Mouse (Mus musculus): ENCODE measurements around the gene Adgrf1. TPM values are rescaled to one million over a fixed set of nuclear protein-coding genes. Genes with fewer than 3 reads are reported as not detected.

Gene Adgrf1
- polyA plus RNA-seq, 1 experiment from 2014 or later, result not detected

GRCm38 (mm10) chr17:43365297-43365696 is 95.2 kb downstream of the Adgrf1 start:
- Histone ChIP-seq H3K36me3 (ENCODE audit: control insufficient read depth, insufficient read depth) (no peaks in the 10 kb centered on the region), H3K9ac (replicated peaks; ENCODE audit: low read depth, low read length) (no peak overlapping the region), H3K27me3 (replicated peaks; ENCODE audit: control insufficient read depth, insufficient read depth, low read length) (no peaks in the 10 kb centered on the region), H3K9me3 (ENCODE audit: control insufficient read depth, low read length) (no peaks in the 10 kb centered on the region), H3K27ac (ENCODE audit: low read length) (no peak overlapping the region), H3K4me3 (replicated peaks; ENCODE audit: low read length) (no peak overlapping the region), H3K4me1 (replicated peaks; ENCODE audit: control insufficient read depth, insufficient read depth, low read length) (no peaks in the 10 kb centered on the region), H3K4me2 (ENCODE audit: low read length) (no peak overlapping the region)
- 92% methylated on average over 6 of the region's 6 CpGs for WGBS
- no peak for ATAC-seq

DNA sequence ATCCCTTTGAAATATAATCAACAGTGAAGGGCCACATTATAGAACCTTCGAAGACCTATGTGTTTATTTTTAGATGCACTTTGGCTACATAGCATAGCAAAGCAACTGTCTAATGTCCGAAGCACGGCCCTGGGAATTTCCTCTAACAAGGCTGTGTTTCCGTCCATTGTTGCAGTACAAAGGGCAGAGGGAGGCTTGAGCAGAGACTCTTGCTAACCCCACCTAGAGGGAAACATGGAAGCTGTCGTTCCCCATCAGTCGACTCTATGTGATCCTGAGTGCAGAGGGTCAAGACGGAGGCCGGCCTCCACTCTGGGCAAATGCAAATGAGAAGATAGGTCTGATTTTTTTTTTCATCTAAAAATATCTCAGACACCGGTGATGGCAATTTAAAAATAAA is 96.4 kb downstream of the Adgrf1 start:
- Histone ChIP-seq H3K36me3 (ENCODE audit: control insufficient read depth, insufficient read depth) (no peaks in the 10 kb centered on the region), H3K27ac (ENCODE audit: low read length) (no peak overlapping the region), H3K27me3 (replicated peaks; ENCODE audit: control insufficient read depth, insufficient read depth, low read length) (no peaks in the 10 kb centered on the region), H3K4me3 (replicated peaks; ENCODE audit: low read length) (no peak overlapping the region), H3K4me1 (replicated peaks; ENCODE audit: control insufficient read depth, insufficient read depth, low read length) (no peaks in the 10 kb centered on the region), H3K9ac (replicated peaks; ENCODE audit: low read depth, low read length) (no peak overlapping the region), H3K9me3 (ENCODE audit: control insufficient read depth, low read length) (no peaks in the 10 kb centered on the region), H3K4me2 (ENCODE audit: low read length) (no peak overlapping the region)
- WGBS, result 68% methylated on average over 9 of the region's 9 CpGs
- no peak for ATAC-seq

DNA sequence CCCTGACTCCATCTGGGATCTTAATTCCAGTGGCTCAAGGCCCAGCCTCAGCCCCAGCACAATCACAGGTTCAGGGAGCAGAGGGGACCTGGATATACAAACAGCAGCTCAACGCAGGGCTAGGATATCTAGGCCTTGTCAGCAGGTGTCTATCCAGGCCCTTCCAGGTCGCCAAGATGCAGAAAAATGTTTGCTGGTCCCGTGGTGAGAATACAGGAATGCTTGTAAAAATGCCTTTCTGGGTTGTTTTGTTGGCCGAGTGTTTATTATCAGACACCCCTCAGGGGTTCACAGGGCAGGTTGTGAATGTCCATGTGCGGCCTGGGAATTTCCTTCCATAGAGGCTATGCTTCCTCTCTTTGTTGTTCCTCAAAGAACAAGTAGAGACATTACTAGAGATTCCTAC is 98.0 kb downstream of the Adgrf1 start:
- Histone ChIP-seq H3K4me3 (replicated peaks; ENCODE audit: low read length) (no peak overlapping the region), H3K27ac (ENCODE audit: low read length) (no peak overlapping the region), H3K27me3 (replicated peaks; ENCODE audit: control insufficient read depth, insufficient read depth, low read length) (no peaks in the 10 kb centered on the region), H3K9ac (replicated peaks; ENCODE audit: low read depth, low read length) (no peak overlapping the region), H3K36me3 (ENCODE audit: control insufficient read depth, insufficient read depth) (no peaks in the 10 kb centered on the region), H3K4me2 (ENCODE audit: low read length) (no peak overlapping the region), H3K9me3 (ENCODE audit: control insufficient read depth, low read length) (no peaks in the 10 kb centered on the region), H3K4me1 (replicated peaks; ENCODE audit: control insufficient read depth, insufficient read depth, low read length) (no peaks in the 10 kb centered on the region)
- WGBS, result 65% methylated on average over 5 of the region's 5 CpGs
- no peak for ATAC-seq

DNA sequence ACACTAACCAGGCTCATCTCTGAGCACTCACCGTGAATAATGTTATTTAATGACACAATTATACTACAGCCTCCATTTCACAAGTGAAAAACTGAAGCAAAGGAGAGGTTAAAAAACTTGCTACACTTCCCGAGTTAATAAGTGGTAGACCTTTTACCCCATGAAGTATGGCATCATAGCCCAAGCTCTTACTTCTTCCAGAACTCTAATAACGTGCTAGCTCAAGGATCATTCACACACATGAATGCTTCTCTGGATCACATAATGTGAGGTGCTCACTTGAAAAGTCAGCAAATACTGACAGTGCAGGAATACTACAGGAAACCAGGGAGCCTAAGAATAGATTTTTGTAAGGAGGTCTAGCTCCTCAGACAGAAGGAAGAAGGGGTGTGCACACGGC is 102.5 kb downstream of the Adgrf1 start:
- Histone ChIP-seq H3K4me3 (replicated peaks; ENCODE audit: low read length) (no peak overlapping the region), H3K36me3 (ENCODE audit: control insufficient read depth, insufficient read depth) (no peaks in the 10 kb centered on the region), H3K27me3 (replicated peaks; ENCODE audit: control insufficient read depth, insufficient read depth, low read length) (no peaks in the 10 kb centered on the region), H3K4me2 (ENCODE audit: low read length) (no peak overlapping the region), H3K27ac (ENCODE audit: low read length) (no peak overlapping the region), H3K4me1 (replicated peaks; ENCODE audit: control insufficient read depth, insufficient read depth, low read length) (no peaks in the 10 kb centered on the region), H3K9me3 (ENCODE audit: control insufficient read depth, low read length) (no peaks in the 10 kb centered on the region), H3K9ac (replicated peaks; ENCODE audit: low read depth, low read length) (no peak overlapping the region)
- 61% methylated on average over 4 of the region's 4 CpGs for WGBS
- no peak for ATAC-seq

DNA sequence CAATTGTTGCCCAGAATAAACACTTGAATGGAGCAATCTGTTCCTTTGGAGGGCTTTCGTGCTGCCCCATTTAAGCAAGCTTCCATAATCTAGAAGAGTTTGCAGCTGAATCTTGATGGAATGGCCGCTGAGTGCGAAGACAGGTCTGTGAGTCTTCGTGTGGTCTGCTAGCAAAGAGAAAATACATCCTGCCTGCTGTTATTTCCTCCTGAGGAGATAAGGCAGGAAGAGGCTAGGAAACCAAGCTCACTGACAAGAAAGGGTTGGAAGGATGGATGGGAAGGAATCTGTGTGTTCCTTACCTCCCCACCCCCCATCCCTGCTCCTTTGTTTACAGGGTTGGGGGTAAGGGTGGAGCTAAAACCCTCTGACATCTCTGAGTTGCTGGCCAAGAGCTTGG is 103.9 kb downstream of the Adgrf1 start:
- Histone ChIP-seq H3K9me3 (ENCODE audit: control insufficient read depth, low read length) (no peaks in the 10 kb centered on the region), H3K4me3 (replicated peaks; ENCODE audit: low read length) (no peak overlapping the region), H3K9ac (replicated peaks; ENCODE audit: low read depth, low read length) (no peak overlapping the region), H3K4me1 (replicated peaks; ENCODE audit: control insufficient read depth, insufficient read depth, low read length) (no peaks in the 10 kb centered on the region), H3K4me2 (ENCODE audit: low read length) (no peak overlapping the region), H3K27ac (ENCODE audit: low read length) (no peak overlapping the region), H3K36me3 (ENCODE audit: control insufficient read depth, insufficient read depth) (no peaks in the 10 kb centered on the region), H3K27me3 (replicated peaks; ENCODE audit: control insufficient read depth, insufficient read depth, low read length) (no peaks in the 10 kb centered on the region)
- ATAC-seq, result no peak
- 59% methylated on average over 4 of the region's 4 CpGs for WGBS

Other genes starting within 250 kb of the Adgrf1 start
- gene Adgrf5, start 90.1 kb downstream of the Adgrf1 start, polyA plus RNA-seq (2015; fragmentation: Nextera tagmentation; extraction: Ambion mirVana), result 8.4 and 10.1 TPM in 2 replicates
- gene Mep1a, start 232.5 kb downstream of the Adgrf1 start, polyA plus RNA-seq (2015; fragmentation: Nextera tagmentation; extraction: Ambion mirVana), result 0.11 TPM in 1 of 2 replicates, not detected in the other